Mouse (Mus musculus): ENCODE data around the gene Kcnq5. TPM values are rescaled to one million over a fixed set of nuclear protein-coding genes. Genes with fewer than 3 reads are reported as not detected.

The Kcnq5 gene
- 4.4 TPM in 2 replicates for polyA plus RNA-seq (2014; fragmentation: Nextera tagmentation; extraction: Ambion mirVana)

DNA sequence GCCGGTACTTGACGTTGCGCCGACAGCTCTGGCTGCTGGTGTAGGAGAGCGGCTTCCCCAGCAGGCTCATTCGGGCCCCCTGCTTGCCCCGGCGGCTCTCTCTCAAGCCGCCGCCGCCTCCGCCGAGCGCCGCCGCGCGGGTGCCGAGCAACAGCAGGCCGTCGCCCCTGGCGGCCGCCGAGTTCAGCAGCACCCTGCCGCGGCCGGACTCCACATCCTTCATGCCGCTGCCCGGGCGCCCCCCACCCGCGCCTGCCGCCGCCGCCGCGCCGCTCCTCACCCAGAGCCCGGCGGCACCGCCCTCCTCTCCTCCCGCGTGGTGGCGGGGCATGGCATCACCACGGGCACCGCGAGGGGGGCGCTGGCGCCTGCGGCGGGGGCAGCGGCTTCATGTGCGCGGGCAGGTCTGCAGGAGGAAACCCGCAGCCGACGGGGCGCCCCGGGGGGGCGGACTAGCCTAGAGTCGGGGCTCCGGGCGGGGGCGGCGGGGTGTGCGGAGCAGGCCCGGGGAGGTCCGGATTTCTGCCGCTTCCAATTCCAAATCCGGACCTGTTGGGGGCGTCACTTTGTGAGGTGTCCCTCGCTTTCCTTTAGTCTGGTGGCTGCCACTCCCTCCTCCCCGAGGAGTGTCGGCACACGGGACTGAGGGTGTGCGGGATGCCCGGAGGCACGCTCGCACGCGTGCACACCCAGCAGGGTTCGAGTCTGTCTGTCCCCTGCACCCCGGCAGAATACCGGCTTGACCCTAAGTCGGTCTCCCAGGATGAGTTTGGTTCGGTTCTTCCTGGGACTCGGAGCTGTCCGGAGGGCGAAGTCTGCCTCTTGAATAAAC, at the start of gene Kcnq5:
Gene Kcnq5, minus strand, starts transcription at position 692 of the 832 bp plus-strand sequence.
- Histone ChIP-seq H3K4me3 (ENCODE audit: control insufficient read depth in 1 of 2, insufficient read depth in 1 of 2, low read depth in 1 of 2, low read length in 2 of 2) (peak within 1 kb of the TSS; percentile 75 to 89), H3K9ac (ENCODE audit: low read length) (peak within 1 kb of the TSS; percentile 84), H3K36me3 (ENCODE audit: control insufficient read depth, insufficient read depth, low read length) (no peaks in the 10 kb centered on the region), H3K9me3 (ENCODE audit: control insufficient read depth, low read length) (no peaks in the 10 kb centered on the region), H3K4me1 (ENCODE audit: control insufficient read depth in 2 of 2, insufficient read depth in 2 of 2, low read length in 2 of 2) (peaks cover 7 to 28% of the 10 kb centered on the region in 2 experiments), H3K4me2 (ENCODE audit: low read length) (peak within 1 kb of the TSS; percentile 92), H3K27me3 (ENCODE audit: control insufficient read depth, insufficient read depth, low read length) (no peaks in the 10 kb centered on the region), H3K27ac (replicated peaks in 1 of 2; ENCODE audit: control insufficient read depth in 1 of 2, insufficient read depth in 1 of 2, low read depth in 2 of 2, low read length in 2 of 2) (peak within 1 kb of the TSS; percentile 77 to 88)
- WGBS = under 1% methylated on average over 81 of the region's 89 CpGs
- ATAC-seq (ENCODE audit: insufficient number of reproducible peaks, insufficient read depth, low FRiP score, low read depth) = peak; percentile 70

- no peak for ATAC-seq (ENCODE audit: insufficient number of reproducible peaks, insufficient read depth, low FRiP score, low read depth)
- Histone ChIP-seq H3K4me2 (ENCODE audit: low read length) (no peak overlapping the region), H3K9me3 (ENCODE audit: control insufficient read depth, low read length) (no peaks in the 10 kb centered on the region), H3K4me3 (ENCODE audit: control insufficient read depth in 1 of 2, insufficient read depth in 1 of 2, low read depth in 1 of 2, low read length in 2 of 2) (no peak overlapping the region), H3K36me3 (ENCODE audit: control insufficient read depth, insufficient read depth, low read length) (no peaks in the 10 kb centered on the region), H3K27me3 (ENCODE audit: control insufficient read depth, insufficient read depth, low read length) (no peaks in the 10 kb centered on the region), H3K4me1 (ENCODE audit: control insufficient read depth in 2 of 2, insufficient read depth in 2 of 2, low read length in 2 of 2) (no peaks in the 10 kb centered on the region), H3K27ac (replicated peaks in 1 of 2; ENCODE audit: control insufficient read depth in 1 of 2, insufficient read depth in 1 of 2, low read depth in 2 of 2, low read length in 2 of 2) (no peak overlapping the region), H3K9ac (ENCODE audit: low read length) (no peak overlapping the region)
Measured at GRCm38 (mm10) chr1:21979755-21980154, 18.0 kb upstream of the Kcnq5 start.

GRCm38 (mm10) chr1:21979292-21979691, 17.6 kb upstream of the Kcnq5 start:
- Histone ChIP-seq H3K27me3 (ENCODE audit: control insufficient read depth, insufficient read depth, low read length) (no peaks in the 10 kb centered on the region), H3K9ac (ENCODE audit: low read length) (no peak overlapping the region), H3K9me3 (ENCODE audit: control insufficient read depth, low read length) (no peaks in the 10 kb centered on the region), H3K4me1 (ENCODE audit: control insufficient read depth in 2 of 2, insufficient read depth in 2 of 2, low read length in 2 of 2) (no peaks in the 10 kb centered on the region), H3K4me2 (ENCODE audit: low read length) (no peak overlapping the region), H3K36me3 (ENCODE audit: control insufficient read depth, insufficient read depth, low read length) (no peaks in the 10 kb centered on the region), H3K27ac (replicated peaks in 1 of 2; ENCODE audit: control insufficient read depth in 1 of 2, insufficient read depth in 1 of 2, low read depth in 2 of 2, low read length in 2 of 2) (no peak overlapping the region), H3K4me3 (ENCODE audit: control insufficient read depth in 1 of 2, insufficient read depth in 1 of 2, low read depth in 1 of 2, low read length in 2 of 2) (no peak overlapping the region)
- 68% methylated on average over 1 of the region's 1 CpGs for WGBS
- no peak for ATAC-seq (ENCODE audit: insufficient number of reproducible peaks, insufficient read depth, low FRiP score, low read depth)

- H3K27ac ChIP-seq (replicated peaks in 1 of 2; ENCODE audit: control insufficient read depth in 1 of 2, insufficient read depth in 1 of 2, low read depth in 2 of 2, low read length in 2 of 2) = no peak overlapping the region
- no peak overlapping the region for H3K4me3 ChIP-seq (ENCODE audit: control insufficient read depth in 1 of 2, insufficient read depth in 1 of 2, low read depth in 1 of 2, low read length in 2 of 2)
- no peak for ATAC-seq (ENCODE audit: insufficient number of reproducible peaks, insufficient read depth, low FRiP score, low read depth)
- no peaks in the 10 kb centered on the region for H3K36me3 ChIP-seq (ENCODE audit: control insufficient read depth, insufficient read depth, low read length)
- no peak overlapping the region for H3K9ac ChIP-seq (ENCODE audit: low read length)
- H3K4me2 ChIP-seq (ENCODE audit: low read length) = no peak overlapping the region
- no peaks in the 10 kb centered on the region for H3K27me3 ChIP-seq (ENCODE audit: control insufficient read depth, insufficient read depth, low read length)
- WGBS = 84% methylated on average over 3 of the region's 3 CpGs
- H3K9me3 ChIP-seq (ENCODE audit: control insufficient read depth, low read length) = no peaks in the 10 kb centered on the region
- no peaks in the 10 kb centered on the region for H3K4me1 ChIP-seq (ENCODE audit: control insufficient read depth in 2 of 2, insufficient read depth in 2 of 2, low read length in 2 of 2)
Measured at GRCm38 (mm10) chr1:21974040-21974439, 12.3 kb upstream of the Kcnq5 start.

- Histone ChIP-seq H3K9ac (ENCODE audit: low read length) (no peak overlapping the region), H3K27me3 (ENCODE audit: control insufficient read depth, insufficient read depth, low read length) (no peaks in the 10 kb centered on the region), H3K4me2 (ENCODE audit: low read length) (no peak overlapping the region), H3K4me1 (ENCODE audit: control insufficient read depth in 2 of 2, insufficient read depth in 2 of 2, low read length in 2 of 2) (peaks cover 7 to 18% of the 10 kb centered on the region in 2 experiments), H3K4me3 (ENCODE audit: control insufficient read depth in 1 of 2, insufficient read depth in 1 of 2, low read depth in 1 of 2, low read length in 2 of 2) (no peak overlapping the region), H3K27ac (replicated peaks in 1 of 2; ENCODE audit: control insufficient read depth in 1 of 2, insufficient read depth in 1 of 2, low read depth in 2 of 2, low read length in 2 of 2) (no peak overlapping the region), H3K36me3 (ENCODE audit: control insufficient read depth, insufficient read depth, low read length) (no peaks in the 10 kb centered on the region), H3K9me3 (ENCODE audit: control insufficient read depth, low read length) (no peaks in the 10 kb centered on the region)
- ATAC-seq (ENCODE audit: insufficient number of reproducible peaks, insufficient read depth, low FRiP score, low read depth) = no peak
- 27% methylated on average over 3 of the region's 3 CpGs for WGBS
Measured at GRCm38 (mm10) chr1:21967139-21967538, 5.4 kb upstream of the Kcnq5 start.

GRCm38 (mm10) chr1:21962896-21963864, 1.4 kb upstream of the Kcnq5 start:
- Histone ChIP-seq H3K4me3 (ENCODE audit: control insufficient read depth in 1 of 2, insufficient read depth in 1 of 2, low read depth in 1 of 2, low read length in 2 of 2) (peak overlapping the region; percentile 18 to 75), H3K4me2 (ENCODE audit: low read length) (peak overlapping the region; percentile 92), H3K9me3 (ENCODE audit: control insufficient read depth, low read length) (no peaks in the 10 kb centered on the region), H3K36me3 (ENCODE audit: control insufficient read depth, insufficient read depth, low read length) (no peaks in the 10 kb centered on the region), H3K27ac (replicated peaks in 1 of 2; ENCODE audit: control insufficient read depth in 1 of 2, insufficient read depth in 1 of 2, low read depth in 2 of 2, low read length in 2 of 2) (peak overlapping the region; percentile 8 to 16; a peak in 3 of 4 replicates), H3K9ac (ENCODE audit: low read length) (peak overlapping the region; percentile 26; the same call in 1 of the 2 replicates), H3K27me3 (ENCODE audit: control insufficient read depth, insufficient read depth, low read length) (no peaks in the 10 kb centered on the region), H3K4me1 (ENCODE audit: control insufficient read depth in 2 of 2, insufficient read depth in 2 of 2, low read length in 2 of 2) (peaks cover 7 to 28% of the 10 kb centered on the region in 2 experiments)
- WGBS = 9% methylated on average over 16 of the region's 16 CpGs
- ATAC-seq (ENCODE audit: insufficient number of reproducible peaks, insufficient read depth, low FRiP score, low read depth) = no peak

DNA sequence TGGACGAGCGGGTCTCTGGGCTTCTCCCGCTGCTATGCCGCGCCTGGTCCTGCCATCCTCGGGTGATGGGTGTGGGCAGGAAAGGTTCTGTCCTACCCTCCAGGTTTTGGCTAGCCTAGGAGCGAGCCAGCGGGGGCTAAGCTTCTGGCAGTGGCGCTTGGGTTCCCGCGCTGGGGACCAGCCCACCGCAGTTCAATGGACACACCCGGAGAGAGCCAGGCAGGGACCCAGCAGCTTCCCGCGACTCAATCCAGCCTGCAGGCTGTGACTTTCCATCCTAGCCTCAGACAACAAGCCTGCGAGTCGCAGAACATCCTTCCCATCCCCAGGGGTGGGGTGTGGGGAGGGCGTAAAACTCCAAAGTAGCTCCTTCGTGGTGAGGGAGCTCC, 335 bp upstream of the Kcnq5 start:
- WGBS = under 1% methylated on average over 19 of the region's 19 CpGs

More for the DNA sequence above, 335 bp upstream of the Kcnq5 start:
- no peak for ATAC-seq (ENCODE audit: insufficient number of reproducible peaks, insufficient read depth, low FRiP score, low read depth)
- Histone ChIP-seq H3K4me1 (ENCODE audit: control insufficient read depth in 2 of 2, insufficient read depth in 2 of 2, low read length in 2 of 2) (peaks cover 7 to 28% of the 10 kb centered on the region in 2 experiments), H3K4me2 (ENCODE audit: low read length) (peak overlapping the region; percentile 92), H3K9ac (ENCODE audit: low read length) (peak overlapping the region; percentile 84), H3K9me3 (ENCODE audit: control insufficient read depth, low read length) (no peaks in the 10 kb centered on the region), H3K4me3 (ENCODE audit: control insufficient read depth in 1 of 2, insufficient read depth in 1 of 2, low read depth in 1 of 2, low read length in 2 of 2) (peak overlapping the region; percentile 75 to 89), H3K36me3 (ENCODE audit: control insufficient read depth, insufficient read depth, low read length) (no peaks in the 10 kb centered on the region), H3K27me3 (ENCODE audit: control insufficient read depth, insufficient read depth, low read length) (no peaks in the 10 kb centered on the region), H3K27ac (replicated peaks in 1 of 2; ENCODE audit: control insufficient read depth in 1 of 2, insufficient read depth in 1 of 2, low read depth in 2 of 2, low read length in 2 of 2) (peak overlapping the region in 1 of 2 experiments; percentile 88; a peak in 2 of 4 replicates)
